Mouse (Mus musculus) spleen, adult 2 months (tissue): ENCODE results near the gene Ptgir. TPM values are rescaled to one million over a fixed set of nuclear protein-coding genes. Genes with fewer than 3 reads are reported as not detected.

Experiments used
- DNase-seq, 2 experiments: peaks; one replicate each; pipeline versions ENCODE4 v3.0.0 to v3.0.0-alpha.2; 2012 to 2021; ENCODE audit warnings: low spot score in 2 of 2, low read depth in 1 of 2
- H3K27ac ChIP-seq: fragments of 200-500 bp; 2 replicates; pipeline ENCODE4 v1.5.1; 2012; ENCODE audit warnings: low read length, inconsistent platforms; ENCODE audit not compliant: insufficient read depth
- H3K27me3 ChIP-seq: fragments of 200-500 bp; 2 replicates; pipeline ENCODE4 v1.6.1; 2012; ENCODE audit warnings: mild to moderate bottlenecking, moderate library complexity, low read length, inconsistent platforms; ENCODE audit not compliant: control insufficient read depth, insufficient read depth
- H3K36me3 ChIP-seq: fragments of 200-500 bp; 2 replicates; pipeline ENCODE4 v1.6.1; 2012; ENCODE audit warnings: mild to moderate bottlenecking, low read length, inconsistent platforms; ENCODE audit not compliant: control insufficient read depth, insufficient read depth
- H3K4me1 ChIP-seq: fragments of 200-500 bp; 2 replicates; pipeline ENCODE4 v1.6.1; 2011; ENCODE audit warnings: inconsistent platforms; ENCODE audit not compliant: control insufficient read depth, insufficient read depth, insufficient read length
- H3K4me3 ChIP-seq: fragments of 200-500 bp; 2 replicates; pipeline ENCODE4 v1.5.1; 2011; ENCODE audit warnings: mild to moderate bottlenecking, inconsistent platforms; ENCODE audit not compliant: insufficient read depth, insufficient read length; ENCODE audit errors: extremely low read depth
- CTCF ChIP-seq: fragments of 200-500 bp; IDR thresholded peaks from 2 replicates; pipeline ENCODE4 v1.5.1; 2011; ENCODE audit warnings: mild to moderate bottlenecking, inconsistent platforms; ENCODE audit not compliant: insufficient read depth, insufficient read length, insufficient replicate concordance; ENCODE audit errors: extremely low read depth
- POLR2A ChIP-seq: fragments of 200-500 bp; IDR thresholded peaks from 2 replicates; pipeline ENCODE4 v1.6.1; 2011; ENCODE audit warnings: low read depth, low read length, inconsistent platforms
- WGBS: fragments of 180-500 bp; shearing (Covaris S2); methylation state at CpG from one replicate; pipeline ENCODE4 v1.1.7; 2018; 5-methylcytosine and 5-hydroxymethylcytosine counted together
- polyA plus RNA-seq: library from polyadenylated mRNA; depleted of rRNA; stranded (reverse); fragments of >200 nt; gene quantifications from 2 replicates; pipeline ENCODE4 v1.2.3, GENCODE M21; 2012

The Ptgir gene
- polyA plus RNA-seq, 1 experiment: 9.2 TPM

GRCm38 (mm10) chr7:16946441-16947348 is 40.4 kb downstream of the Ptgir start:
- Histone ChIP-seq H3K27me3 (peaks cover 9% of the 10 kb centered on the region), H3K4me3 (no peak overlapping the region)
- 7% methylated on average over 53 of the region's 53 CpGs for WGBS

GRCm38 (mm10) chr7:16947349-16947895 is 41.1 kb downstream of the Ptgir start:
- no peaks in the 10 kb centered on the region for H3K36me3 ChIP-seq
- H3K4me3 ChIP-seq: no peak overlapping the region
- TF ChIP-seq CTCF: no peak
- no peak for TF ChIP-seq POLR2A

More at GRCm38 (mm10) chr7:16946441-16947348, 40.4 kb downstream of the Ptgir start:
- no peak overlapping the region for H3K27ac ChIP-seq
- H3K4me1 ChIP-seq: peaks cover 7% of the 10 kb centered on the region
- DNase-seq: no peak
- no peaks in the 10 kb centered on the region for H3K36me3 ChIP-seq
- TF ChIP-seq CTCF (no peak), POLR2A (no peak)

GRCm38 (mm10) chr7:16947959-16948361 is 41.7 kb downstream of the Ptgir start:
- peaks cover 9% of the 10 kb centered on the region for H3K27me3 ChIP-seq
- H3K4me3 ChIP-seq: no peak overlapping the region
- no peak overlapping the region for H3K27ac ChIP-seq
- peaks cover 7% of the 10 kb centered on the region for H3K4me1 ChIP-seq
- no peaks in the 10 kb centered on the region for H3K36me3 ChIP-seq
- no peak for TF ChIP-seq POLR2A
- TF ChIP-seq CTCF: no peak
- no peak for DNase-seq
- whole genome bisulfite sequencing: 29% methylated on average over 4 of the region's 4 CpGs

More at GRCm38 (mm10) chr7:16947349-16947895, 41.1 kb downstream of the Ptgir start:
- H3K4me1 ChIP-seq: peaks cover 7% of the 10 kb centered on the region
- DNase-seq: no peak
- H3K27ac ChIP-seq: no peak overlapping the region
- H3K27me3 ChIP-seq: peaks cover 9% of the 10 kb centered on the region
- WGBS: 38% methylated on average over 22 of the region's 22 CpGs

- DNase-seq: no peak
- 80% methylated on average over 8 of the region's 8 CpGs for WGBS
Observed at GRCm38 (mm10) chr7:16948923-16949458, 42.7 kb downstream of the Ptgir start.

GRCm38 (mm10) chr7:16949908-16950841 is 43.9 kb downstream of the Ptgir start:
- Histone ChIP-seq H3K36me3 (no peaks in the 10 kb centered on the region), H3K4me1 (peaks cover 3% of the 10 kb centered on the region; the same call in 1 of the 2 replicates), H3K4me3 (no peak overlapping the region; the same call in 1 of the 2 replicates), H3K27ac (no peak overlapping the region), H3K27me3 (peaks cover 7% of the 10 kb centered on the region)
- 17% methylated on average over 28 of the region's 29 CpGs for WGBS
- TF ChIP-seq POLR2A (no peak), CTCF (peak; percentile 93)
- DNase-seq: peak in 1 of 2 experiments; percentile 54

More at GRCm38 (mm10) chr7:16948923-16949458, 42.7 kb downstream of the Ptgir start:
- TF ChIP-seq POLR2A: no peak
- no peak for TF ChIP-seq CTCF
- Histone ChIP-seq H3K27me3 (peaks cover 9% of the 10 kb centered on the region), H3K36me3 (no peaks in the 10 kb centered on the region), H3K4me3 (no peak overlapping the region), H3K27ac (no peak overlapping the region), H3K4me1 (peaks cover 7% of the 10 kb centered on the region)
